Mouse (Mus musculus): ENCODE measurements around the gene Ric8a.
"Not testable (repeated sequence)": the region's sequence is repeated elsewhere in the genome, so short reads cannot be mapped to it uniquely, and the experiment has no call there.

The Ric8a gene

DNA sequence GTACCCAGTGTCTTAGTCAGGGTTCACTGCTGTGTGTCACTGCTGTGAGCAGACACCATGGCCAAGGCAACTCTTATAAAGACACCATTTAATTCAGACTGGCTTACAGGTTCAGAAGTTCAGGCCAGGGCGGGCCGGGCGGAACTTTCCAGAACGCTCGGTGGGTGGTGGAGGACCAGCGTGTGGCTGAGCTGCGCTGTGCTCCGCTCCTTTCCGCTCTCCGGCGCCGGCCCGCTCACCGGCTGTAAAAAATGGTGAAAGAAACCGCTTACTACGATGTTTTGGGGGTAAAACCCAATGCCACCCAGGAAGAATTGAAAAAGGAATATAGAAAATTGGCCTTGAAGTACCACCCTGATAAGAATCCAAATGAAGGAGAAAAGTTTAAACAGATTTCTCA lies 33.9 kb downstream of the Ric8a start:
- not testable (repeated sequence) for DNase-seq (ENCODE audit: low spot score)

DNA sequence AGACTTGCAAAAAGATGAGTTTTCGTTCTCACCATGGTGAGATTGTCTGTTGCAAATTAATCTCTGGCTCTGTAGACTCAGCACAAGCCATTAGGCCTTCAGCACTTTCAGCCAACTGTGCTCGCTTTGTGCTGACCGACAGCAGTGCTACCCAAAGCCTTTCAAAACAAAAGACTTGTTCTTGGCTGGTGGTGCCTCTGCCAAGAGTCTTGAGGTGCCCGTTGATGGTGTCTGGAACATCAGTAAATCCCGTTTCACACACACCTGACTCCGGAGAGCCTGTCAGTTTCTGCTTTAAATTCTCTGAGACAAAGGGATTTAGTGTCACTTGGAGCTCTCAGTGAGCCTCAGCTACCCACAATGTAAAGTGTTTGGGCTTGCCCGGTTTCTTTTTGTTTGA lies 37.3 kb downstream of the Ric8a start:
- DNase-seq (ENCODE audit: low spot score): no peak

DNA sequence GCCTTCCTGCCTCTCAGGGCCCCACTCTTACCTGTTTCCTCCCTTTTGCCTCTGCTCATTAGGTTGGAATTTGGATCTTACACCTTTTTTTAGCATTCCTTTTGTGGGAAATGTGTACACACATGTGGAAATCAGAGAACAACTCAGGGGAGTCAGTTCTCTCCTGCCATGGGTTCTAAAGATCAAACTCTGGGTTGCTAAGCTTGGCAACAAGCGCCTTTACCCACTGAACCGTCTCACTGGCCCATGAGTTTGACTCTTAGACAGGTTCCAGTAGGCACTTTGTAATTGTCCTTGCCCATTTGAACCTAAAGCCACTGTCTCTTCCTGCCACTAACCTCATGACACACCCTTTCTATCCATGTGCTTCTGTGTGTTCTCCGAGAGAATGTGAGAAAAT lies 37.9 kb downstream of the Ric8a start:
- no peak for DNase-seq (ENCODE audit: low spot score)

DNA sequence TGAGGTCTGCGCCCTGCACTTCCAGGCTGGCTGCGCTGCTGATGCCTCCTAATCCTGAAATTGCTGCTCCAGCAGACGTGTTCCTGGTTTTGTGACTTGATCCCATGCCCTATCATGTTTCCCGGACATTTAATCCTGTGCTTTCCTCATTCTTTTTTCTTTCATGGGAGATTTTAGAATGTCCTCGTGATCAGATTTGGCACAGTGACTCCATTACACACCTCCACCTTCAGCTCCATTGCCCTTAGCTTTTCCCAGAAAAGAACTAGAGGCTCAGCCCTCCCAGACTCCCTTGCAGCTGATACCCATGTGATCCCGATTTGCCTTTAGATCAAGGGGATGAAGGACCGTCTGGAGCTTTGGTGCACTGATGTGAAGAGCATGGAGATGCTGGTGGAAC lies 41.1 kb downstream of the Ric8a start:
- no peak for DNase-seq (ENCODE audit: low spot score)

DNA sequence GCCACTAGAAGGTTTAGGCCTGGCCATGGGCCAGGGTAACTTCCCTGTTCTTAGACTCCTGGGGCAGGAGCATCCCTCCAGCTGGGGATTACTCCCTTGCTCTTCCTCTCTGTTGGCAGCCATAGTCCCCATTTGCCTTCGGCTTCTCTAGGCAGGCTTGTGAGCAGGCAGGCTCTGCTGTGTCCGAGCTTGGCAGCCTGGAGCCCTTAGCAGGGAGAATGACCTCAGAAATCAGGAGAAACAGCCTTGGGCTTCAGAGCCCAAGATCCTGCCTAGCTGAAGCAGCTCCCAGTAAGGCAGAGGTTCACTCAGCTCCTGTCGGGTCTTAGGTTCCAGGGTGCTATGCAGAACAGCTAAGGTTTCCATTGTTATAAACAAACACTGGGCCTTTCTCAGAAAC lies 42.4 kb downstream of the Ric8a start:
- no peak for DNase-seq (ENCODE audit: low spot score)

DNA sequence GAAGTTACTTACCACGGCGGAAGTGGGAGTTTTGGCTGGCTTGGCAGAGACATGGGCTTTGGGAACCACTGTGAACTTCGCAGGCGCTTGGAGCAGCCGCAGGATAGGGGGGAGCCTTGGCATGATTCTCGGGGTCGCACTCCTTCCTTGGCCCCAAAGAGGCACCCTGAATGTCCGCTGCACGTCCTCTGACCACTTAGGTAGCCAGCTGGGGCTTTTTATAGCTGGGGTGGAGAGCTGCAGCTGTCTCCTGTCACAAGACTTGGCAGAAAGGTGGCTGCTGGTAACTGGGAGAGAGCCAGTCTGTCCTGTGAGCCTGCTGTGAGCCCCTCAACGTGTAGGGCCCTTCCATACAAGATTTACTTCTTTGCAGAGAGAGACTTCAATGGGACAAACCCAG lies 43.5 kb downstream of the Ric8a start, which contains the start of gene Cox8b:
Gene Cox8b, minus strand, starts transcription at position 227 of the 400 bp plus-strand sequence.
- no peak for DNase-seq (ENCODE audit: low spot score)

DNA sequence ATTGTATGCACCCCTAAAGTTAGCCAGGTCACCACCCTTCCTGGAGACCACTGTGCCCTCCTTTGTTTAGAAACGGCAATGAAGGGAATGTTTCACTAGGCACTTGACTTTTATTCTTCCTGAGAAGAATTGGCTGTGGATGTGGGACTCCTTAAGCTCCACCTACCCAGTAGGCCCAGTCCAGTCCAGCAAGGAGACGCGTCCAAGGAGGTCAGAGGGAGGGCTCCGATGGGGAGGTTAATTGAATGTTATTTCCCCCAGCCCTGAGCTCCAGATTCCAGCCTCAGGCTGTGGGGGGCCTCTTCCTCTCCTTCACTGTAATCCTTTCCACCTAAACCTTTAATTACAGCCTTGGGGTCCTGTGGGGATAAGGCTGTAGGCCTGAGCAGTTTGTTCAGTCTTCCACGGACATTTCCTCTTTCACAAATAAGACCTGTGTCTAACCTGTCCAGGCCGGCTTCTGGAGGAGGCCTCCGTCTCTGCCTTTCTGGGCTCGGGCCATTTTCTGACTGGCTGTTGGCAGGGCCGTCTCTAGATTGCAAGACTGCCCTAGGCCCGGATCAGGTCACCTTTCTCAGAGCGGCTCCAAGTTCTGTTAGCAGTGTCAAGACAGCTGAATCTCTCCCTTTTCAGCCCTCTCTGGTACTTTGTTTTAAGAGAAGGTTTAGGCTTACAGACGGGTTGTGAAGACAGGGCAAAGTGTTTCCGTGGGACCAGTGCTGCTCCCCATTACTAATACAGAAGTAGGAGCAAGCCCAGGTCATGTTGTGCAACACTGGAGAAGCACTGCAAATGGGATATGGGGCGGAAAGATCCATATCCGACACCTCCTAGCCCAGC lies 45.5 kb downstream of the Ric8a start:
- DNase-seq (ENCODE audit: low spot score): no peak

DNA sequence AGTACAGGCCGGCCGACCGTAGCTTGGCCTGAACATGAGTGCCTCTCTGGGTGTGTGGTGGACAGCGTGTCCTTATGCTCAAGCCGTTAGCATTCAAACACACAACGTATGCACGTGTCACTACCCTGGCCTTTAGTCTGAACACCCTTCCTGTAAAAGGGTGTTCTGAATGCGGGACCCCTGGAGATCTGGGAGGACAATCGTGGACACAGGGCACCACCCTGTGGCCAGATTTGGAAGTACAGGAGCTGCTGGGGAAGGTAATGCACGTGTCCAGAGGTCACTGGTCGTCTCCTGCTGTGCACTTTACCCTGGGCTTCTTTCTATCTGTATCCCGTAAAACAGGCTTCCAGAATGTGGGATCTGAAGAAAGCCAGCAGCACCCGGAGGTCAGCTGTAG lies 46.5 kb downstream of the Ric8a start:
- peak; percentile 87 for DNase-seq (ENCODE audit: low spot score)

DNA sequence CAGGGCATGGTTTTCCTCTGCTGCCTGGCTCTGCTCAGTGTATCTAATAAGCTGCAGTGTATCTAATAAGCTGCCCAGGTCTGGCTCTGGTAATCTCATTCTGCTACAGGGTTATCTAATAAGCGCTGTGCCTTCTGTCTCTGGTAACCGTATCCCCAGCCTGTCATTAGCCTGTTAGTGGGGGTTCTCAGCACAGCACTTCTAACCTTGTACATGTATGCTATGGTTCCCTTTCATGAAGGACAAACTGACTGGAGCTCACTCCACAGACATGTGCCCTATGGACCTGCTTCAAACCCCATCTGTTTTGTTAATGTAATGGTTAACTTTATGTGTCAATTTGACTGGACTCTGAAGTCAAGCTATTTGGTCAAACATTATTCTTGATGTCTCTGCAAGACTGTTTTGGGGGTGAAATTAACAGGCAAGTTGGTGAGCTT lies 48.9 kb downstream of the Ric8a start:
- no peak for DNase-seq (ENCODE audit: low spot score)

DNA sequence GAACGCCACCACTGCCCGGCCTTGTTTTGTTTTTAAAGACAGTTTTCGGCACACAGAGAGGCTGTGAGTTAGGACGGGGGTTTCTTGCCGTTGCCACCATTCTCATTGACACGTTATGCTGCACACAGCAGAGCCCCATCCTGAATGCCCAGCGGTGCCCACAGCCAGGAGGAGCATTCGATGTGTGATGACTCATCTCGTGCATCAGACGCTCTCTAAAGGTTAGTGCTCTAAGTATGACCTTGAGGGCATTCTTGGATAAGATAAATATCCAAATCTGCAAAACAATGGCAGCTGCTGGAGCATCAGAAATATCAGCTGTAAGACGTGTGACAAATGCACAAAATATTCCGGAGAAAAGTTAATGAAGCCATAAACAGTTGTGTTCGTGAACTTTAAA lies 50.4 kb downstream of the Ric8a start:
- DNase-seq (ENCODE audit: low spot score): no peak

DNA sequence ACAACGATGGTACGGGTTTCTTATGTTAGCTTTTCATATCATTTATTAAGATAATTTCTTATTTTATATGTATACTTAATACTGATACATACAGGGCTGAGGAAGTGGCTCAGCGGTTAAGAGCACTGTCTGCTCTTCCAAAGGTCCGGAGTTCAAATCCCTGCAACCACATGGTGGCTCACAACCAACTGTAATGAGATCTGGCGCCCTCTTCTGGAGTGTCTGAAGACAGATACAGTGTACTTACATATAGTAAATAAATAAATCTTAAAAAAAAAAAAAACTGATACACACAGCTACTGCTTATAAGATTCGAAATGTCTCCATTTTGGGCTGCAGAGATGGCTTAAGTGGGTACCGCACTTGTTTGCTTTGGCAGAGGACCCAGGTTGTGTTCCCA lies 50.9 kb downstream of the Ric8a start:
- no peak for DNase-seq (ENCODE audit: low spot score)

DNA sequence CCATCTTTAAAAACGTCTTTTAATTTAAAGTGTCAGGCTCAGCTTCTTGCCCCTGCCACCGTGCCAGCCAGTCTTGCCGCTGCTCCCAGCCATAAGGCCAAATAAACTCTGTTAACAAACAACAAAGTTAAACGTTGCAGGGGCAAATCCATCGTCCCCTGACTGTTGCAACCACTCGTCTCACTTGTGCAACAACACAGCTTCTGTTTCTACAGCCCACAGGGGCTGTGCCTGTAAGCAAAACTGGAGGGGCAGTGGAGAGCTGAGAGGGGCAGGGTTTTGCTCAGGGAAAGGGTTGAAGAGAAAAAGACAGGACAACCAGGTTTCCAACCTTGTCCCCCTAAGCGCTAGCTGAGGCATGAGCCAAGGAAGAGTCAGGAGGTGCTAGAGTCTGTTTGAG lies 51.4 kb downstream of the Ric8a start:
- no peak for DNase-seq (ENCODE audit: low spot score)

DNA sequence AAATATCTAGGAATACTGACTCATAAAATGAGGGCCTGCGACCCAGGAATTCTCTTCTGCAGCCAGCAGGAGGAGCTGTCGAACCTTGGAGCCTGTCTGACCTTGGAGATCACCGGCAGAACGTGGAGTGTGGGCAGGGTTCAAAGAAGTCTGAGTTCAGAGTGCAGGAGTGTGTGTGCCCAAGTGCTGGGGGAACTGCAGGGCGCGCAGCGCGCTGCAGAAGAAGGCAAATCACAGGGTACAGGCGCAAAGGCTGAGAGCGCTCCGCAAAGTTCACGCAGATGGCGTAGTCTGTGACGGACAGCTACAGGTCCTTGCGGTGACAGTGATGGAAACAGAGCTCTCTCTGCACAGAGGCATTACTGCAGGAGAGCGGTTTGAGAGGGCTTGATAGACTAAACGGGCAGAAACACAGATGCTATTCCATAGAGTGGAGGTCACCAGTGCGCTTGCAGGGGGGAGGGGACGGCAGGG lies 51.9 kb downstream of the Ric8a start:
- DNase-seq (ENCODE audit: low spot score): peak; percentile 79

DNA sequence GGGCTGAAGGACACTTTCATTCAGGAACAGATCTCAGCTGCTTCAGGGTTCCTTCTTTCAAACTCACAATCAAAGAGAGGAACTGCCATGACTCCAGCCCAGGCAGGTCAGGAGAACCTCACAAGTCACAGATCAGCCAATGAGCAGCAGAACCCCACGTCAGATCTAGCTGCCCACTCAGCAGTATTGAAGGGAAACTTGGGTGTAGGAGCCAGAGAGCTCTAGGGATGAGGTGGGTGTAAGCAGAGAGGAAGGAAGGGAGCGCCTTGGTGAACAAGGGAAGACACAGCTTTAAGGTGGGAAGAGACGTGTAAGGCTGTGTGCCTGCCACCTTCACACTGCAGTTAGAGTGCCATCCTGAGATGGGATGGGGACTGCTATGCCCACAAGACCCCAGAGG lies 55.5 kb downstream of the Ric8a start:
- DNase-seq (ENCODE audit: low spot score): no peak

DNA sequence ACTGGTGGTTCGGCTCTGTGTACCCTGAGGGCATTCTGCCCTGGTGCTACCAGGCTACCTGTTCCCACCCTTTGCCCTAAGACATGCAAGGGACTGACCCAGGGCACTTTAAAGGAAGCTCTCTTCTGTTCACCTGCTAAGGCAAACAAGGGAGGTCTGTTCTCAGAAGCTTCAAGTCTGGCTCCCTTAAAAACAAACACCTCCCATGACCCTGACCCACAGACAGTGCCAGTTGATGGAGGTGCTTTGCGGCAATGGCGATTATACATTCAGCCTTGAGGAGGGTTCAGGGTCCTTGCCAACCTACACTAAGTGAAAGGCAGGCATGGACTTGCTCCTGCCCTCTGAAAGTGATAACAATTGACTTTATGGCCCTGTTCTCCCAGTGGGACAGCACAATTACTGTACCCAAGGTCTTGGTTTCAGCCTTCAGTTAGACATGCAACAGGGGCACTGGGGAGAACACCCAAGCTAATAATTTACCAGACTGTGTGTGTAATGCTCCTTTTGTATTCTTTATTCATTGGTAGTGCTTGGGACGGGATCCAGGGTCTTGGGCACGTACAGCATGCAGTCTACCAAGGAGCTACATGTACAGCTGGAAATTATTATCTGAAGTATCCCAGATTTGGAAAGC lies 56.2 kb downstream of the Ric8a start:
- no peak for DNase-seq (ENCODE audit: low spot score)

All from ovary, postnatal 14 days (tissue).